Mouse (Mus musculus) CH12.LX (cell line): ENCODE measurements around the gene Lonp2. TPM values are rescaled to one million over a fixed set of nuclear protein-coding genes. Genes with fewer than 3 reads are reported as not detected.

ENCODE experiments used
- DNase-seq: peaks from one replicate; pipeline ENCODE4 v3.0.0-alpha.2; 2013; ENCODE audit errors: extremely low read depth
- H3K27ac ChIP-seq: 2 replicates; pipeline ENCODE4 v1.5.1; 2012; ENCODE audit warnings: low read depth, mild to moderate bottlenecking, control low read depth, moderate library complexity; ENCODE audit not compliant: insufficient read depth
- H3K27me3 ChIP-seq: replicated peaks from 2 replicates; pipeline ENCODE3; 2012; ENCODE audit warnings: inconsistent platforms
- H3K36me3 ChIP-seq, 2 experiments: replicated peaks in 1 of 2; 2 replicates each; pipeline versions ENCODE3 to v1.6.1; 2012; ENCODE audit warnings: inconsistent platforms in 1 of 2, low read length in 1 of 2, mild to moderate bottlenecking in 1 of 2, mixed read lengths in 1 of 2, moderate library complexity in 1 of 2; ENCODE audit not compliant: control insufficient read depth in 1 of 2, insufficient read depth in 1 of 2
- H3K4me1 ChIP-seq, 2 experiments: 2 replicates each; pipeline ENCODE4 v1.6.1; 2012; ENCODE audit warnings: inconsistent platforms in 1 of 2, moderate library complexity in 1 of 2; ENCODE audit not compliant: insufficient read depth in 2 of 2, control insufficient read depth in 1 of 2
- H3K4me2 ChIP-seq: 2 replicates; pipeline ENCODE4 v1.6.1; 2012; ENCODE audit warnings: low read depth, mild to moderate bottlenecking, control low read depth; ENCODE audit not compliant: poor library complexity, insufficient read depth, severe bottlenecking
- H3K4me3 ChIP-seq, 3 experiments: fragments of 150-350 bp in 1 of 3; sonication (generic) in 1 of 3; replicated peaks in 1 of 3; 2 replicates each; pipeline versions ENCODE3 to v1.5.1; 2011 to 2012; ENCODE audit warnings: low read depth in 2 of 3, low read length in 2 of 3, mild to moderate bottlenecking in 2 of 3, moderate library complexity in 2 of 3, control low read depth in 1 of 3, improper control_type of control experiment in 1 of 3, inconsistent platforms in 1 of 3, mixed read lengths in 1 of 3; ENCODE audit not compliant: poor library complexity in 1 of 3
- H3K79me2 ChIP-seq: replicated peaks from 2 replicates; pipeline ENCODE4 v1.6.1; 2012; ENCODE audit warnings: mild to moderate bottlenecking, moderate library complexity; ENCODE audit not compliant: control insufficient read depth, poor library complexity, insufficient read depth, severe bottlenecking; ENCODE audit errors: extremely low read depth
- H3K9ac ChIP-seq: 2 replicates; pipeline ENCODE4 v1.6.1; 2012; ENCODE audit warnings: low read depth, mild to moderate bottlenecking, control low read depth, moderate library complexity; ENCODE audit not compliant: insufficient read depth
- H3K9me3 ChIP-seq: replicated peaks from 2 replicates; pipeline ENCODE3; 2012; ENCODE audit warnings: low read length, inconsistent platforms, mixed read lengths
- BHLHE40 ChIP-seq: IDR thresholded peaks from 2 replicates; pipeline ENCODE4 v1.6.1; 2011; ENCODE audit warnings: mild to moderate bottlenecking, low read depth, low read length, improper control_type of control experiment
- CHD1 ChIP-seq: IDR thresholded peaks from 2 replicates; pipeline ENCODE4 v1.6.1; 2012; ENCODE audit warnings: low read depth, low read length, improper control_type of control experiment, inconsistent platforms
- CTCF ChIP-seq, 2 experiments: IDR thresholded peaks in 1 of 2; conservative IDR thresholded peaks in 1 of 2; 2 replicates each; pipeline ENCODE4 v1.5.1; 2011 to 2012; ENCODE audit warnings: low read depth in 2 of 2, low read length in 2 of 2, improper control_type of control experiment in 1 of 2, inconsistent platforms in 1 of 2, mild to moderate bottlenecking in 1 of 2, moderate library complexity in 1 of 2
- EP300 ChIP-seq: IDR thresholded peaks from 2 replicates; pipeline ENCODE4 v1.6.1; 2011; ENCODE audit warnings: low read length, improper control_type of control experiment
- GABPA ChIP-seq: IDR thresholded peaks from 2 replicates; pipeline ENCODE4 v1.6.1; 2012; ENCODE audit warnings: low read depth, low read length, improper control_type of control experiment, inconsistent platforms; ENCODE audit not compliant: insufficient replicate concordance
- HCFC1 ChIP-seq: IDR thresholded peaks from 2 replicates; pipeline ENCODE4 v1.6.1; 2012; ENCODE audit warnings: low read depth, mild to moderate bottlenecking, inconsistent platforms, low read length, improper control_type of control experiment
- IRF4 ChIP-seq: IDR thresholded peaks from 2 replicates; pipeline ENCODE4 v1.6.1; 2014; ENCODE audit warnings: low read depth, mild to moderate bottlenecking, inconsistent platforms, low read length, improper control_type of control experiment
- JUN ChIP-seq: IDR thresholded peaks from 2 replicates; pipeline ENCODE4 v1.6.1; 2011; ENCODE audit warnings: low read depth, mild to moderate bottlenecking, low read length, improper control_type of control experiment, moderate library complexity; ENCODE audit not compliant: insufficient read depth
- KAT2A ChIP-seq: IDR thresholded peaks from 2 replicates; pipeline ENCODE4 v1.6.1; 2012; ENCODE audit warnings: low read length, improper control_type of control experiment, inconsistent platforms; ENCODE audit not compliant: insufficient replicate concordance
- MAZ ChIP-seq: IDR thresholded peaks from 2 replicates; pipeline ENCODE4 v1.6.1; 2012; ENCODE audit warnings: low read depth, mild to moderate bottlenecking, inconsistent platforms, low read length, improper control_type of control experiment, moderate library complexity
- MEF2A ChIP-seq: IDR thresholded peaks from 2 replicates; pipeline ENCODE4 v1.6.1; 2014; ENCODE audit warnings: low read depth, mild to moderate bottlenecking, inconsistent platforms, low read length, improper control_type of control experiment, borderline replicate concordance
- MXI1 ChIP-seq: IDR thresholded peaks from 2 replicates; pipeline ENCODE4 v1.6.1; 2011; ENCODE audit warnings: mild to moderate bottlenecking, low read depth, low read length, improper control_type of control experiment
- MYC ChIP-seq: IDR thresholded peaks from 2 replicates; pipeline ENCODE4 v1.6.1; 2011; ENCODE audit warnings: low read depth, mild to moderate bottlenecking, improper control_type of control experiment, low read length
- NELFE ChIP-seq: IDR thresholded peaks from 2 replicates; pipeline ENCODE4 v1.6.1; 2011; ENCODE audit warnings: low read depth, low read length, improper control_type of control experiment
- NRF1 ChIP-seq: IDR thresholded peaks from 2 replicates; pipeline ENCODE4 v1.6.1; 2014; ENCODE audit warnings: low read depth, mild to moderate bottlenecking, inconsistent platforms, low read length, improper control_type of control experiment, moderate library complexity
- POLR2AphosphoS2 ChIP-seq: IDR thresholded peaks from 2 replicates; pipeline ENCODE4 v1.6.1; 2011; ENCODE audit warnings: low read depth, low read length, improper control_type of control experiment
- SIN3A ChIP-seq: IDR thresholded peaks from 2 replicates; pipeline ENCODE4 v1.6.1; 2012; ENCODE audit warnings: low read length, improper control_type of control experiment, inconsistent platforms
- TBP ChIP-seq: conservative IDR thresholded peaks from 2 replicates; pipeline ENCODE4 v1.6.1; 2011; ENCODE audit warnings: low read depth, low read length, improper control_type of control experiment
- TCF12 ChIP-seq: IDR thresholded peaks from 2 replicates; pipeline ENCODE4 v1.6.1; 2014; ENCODE audit warnings: low read depth, mild to moderate bottlenecking, inconsistent platforms, low read length, improper control_type of control experiment
- USF1 ChIP-seq: IDR thresholded peaks from 2 replicates; pipeline ENCODE4 v1.6.1; 2014; ENCODE audit warnings: low read depth, mild to moderate bottlenecking, inconsistent platforms, low read length, improper control_type of control experiment
- USF2 ChIP-seq: conservative IDR thresholded peaks from 2 replicates; pipeline ENCODE4 v1.6.1; 2011; ENCODE audit warnings: low read depth, low read length, improper control_type of control experiment
- ZC3H11A ChIP-seq: IDR thresholded peaks from 2 replicates; pipeline ENCODE4 v1.6.1; 2012; ENCODE audit warnings: low read depth, mild to moderate bottlenecking, inconsistent platforms, low read length, improper control_type of control experiment
- dilution Hi-C: fragments of 300-500 bp; cut with MboI; formaldehyde crosslinking; loops from 2 replicates; pipeline ENCODE4 v1.14.3; 2020; ENCODE audit warnings: low sequenced_read_pairs; ENCODE audit not compliant: extremely low pct_unique_long_range_greater_than_20kb, extremely low pct_ligation_motif_present
- in situ Hi-C: fragments of 300-500 bp; cut with MboI; formaldehyde crosslinking; loops from 3 replicates; pipeline ENCODE4 v1.14.3; 2019; ENCODE audit warnings: low sequenced_read_pairs, low pct_ligation_motif_present, low pct_unique_long_range_greater_than_20kb, mixed read lengths
- polyA plus RNA-seq: library from polyadenylated mRNA; unstranded; fragments of >175 nt; gene quantifications from 2 replicates; pipeline ENCODE4 v1.2.1, GENCODE M21; 2012; ENCODE audit warnings: low read depth; ENCODE audit not compliant: insufficient read length
- total RNA-seq, 2 experiments: library from RNA; depleted of rRNA; stranded (reverse); fragments of 300-350 nt in 1 of 2; fragments of >200 nt in 1 of 2; gene quantifications; 2 replicates each; pipeline ENCODE4 v1.2.3; 2012 to 2014

Lonp2 gene
- total and polyA plus RNA-seq, 3 experiments = 25.6 to 27.8 (median 26.4) TPM

DNA sequence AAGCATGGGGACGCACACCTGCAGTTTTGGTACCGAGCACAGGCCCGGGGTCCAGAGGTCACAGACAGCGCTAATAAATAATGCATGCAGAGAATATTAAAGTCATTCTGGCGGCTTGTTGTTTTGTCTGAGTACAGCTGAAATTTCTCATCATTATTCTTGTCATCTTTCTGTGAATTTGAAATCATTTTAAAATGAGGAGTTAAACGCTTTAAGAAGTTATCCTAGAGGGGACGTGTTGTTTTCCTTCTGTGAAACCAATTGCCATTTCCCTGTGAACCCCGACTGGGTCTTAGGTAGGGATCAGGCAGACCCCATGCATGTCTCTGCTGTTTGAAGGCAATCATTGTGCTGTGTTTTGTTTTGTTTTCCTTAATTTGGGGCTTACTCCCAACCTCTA, 46.3 kb upstream of the Lonp2 start:
- H3K9me3 ChIP-seq = no peaks in the 10 kb centered on the region
- dilution Hi-C loops (no loop called here), in situ Hi-C loops (no loop called here)
- TF ChIP-seq ZC3H11A (no peak), MXI1 (no peak), BHLHE40 (no peak), KAT2A (no peak), CHD1 (no peak), EP300 (no peak), USF1 (no peak), NRF1 (no peak), TBP (no peak), IRF4 (no peak), POLR2AphosphoS2 (no peak), TCF12 (no peak), JUN (no peak), MEF2A (no peak), SIN3A (no peak), HCFC1 (no peak), MAZ (no peak), MYC (no peak), CTCF (conservative IDR thresholded peaks at IDR 0.05 in 1 of 2, IDR thresholded peaks at IDR 0.05 in 1 of 2; ENCODE audit: low read depth in 2 of 2, low read length in 2 of 2) (no peak), NELFE (no peak)
- H3K27ac ChIP-seq = no peak overlapping the region
- no peak for DNase-seq
- no peaks in the 10 kb centered on the region for H3K79me2 ChIP-seq
- no peaks in the 10 kb centered on the region for H3K36me3 ChIP-seq
- H3K27me3 ChIP-seq = peaks cover 13% of the 10 kb centered on the region
- H3K4me3 ChIP-seq = no peak overlapping the region
- no peak overlapping the region for H3K4me2 ChIP-seq
- H3K4me1 ChIP-seq = no peaks in the 10 kb centered on the region
- no peak overlapping the region for H3K9ac ChIP-seq

DNA sequence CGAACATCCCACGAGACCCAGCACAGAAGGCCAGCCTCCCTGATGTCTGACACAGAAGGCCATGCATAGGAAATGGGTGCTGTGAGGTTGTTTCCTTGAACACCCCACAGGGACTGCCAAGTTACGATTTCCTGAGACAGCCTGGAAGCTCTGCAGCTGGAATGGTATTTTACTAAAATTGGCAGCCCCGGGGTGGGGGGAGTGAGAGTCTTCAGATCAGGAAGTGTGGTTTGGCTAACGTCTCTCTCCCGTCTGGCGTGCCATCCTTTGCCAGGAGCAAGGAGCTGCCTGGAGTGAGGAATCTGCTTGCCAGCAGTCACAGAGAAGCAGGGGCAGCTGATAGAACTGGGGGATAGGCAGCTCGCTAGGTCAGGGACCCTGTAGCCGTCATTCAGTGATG, 45.8 kb upstream of the Lonp2 start:
- H3K4me2 ChIP-seq = no peak overlapping the region
- no peaks in the 10 kb centered on the region for H3K9me3 ChIP-seq
- H3K36me3 ChIP-seq = no peaks in the 10 kb centered on the region
- H3K9ac ChIP-seq = no peak overlapping the region
- DNase-seq = no peak
- dilution Hi-C loops = no loop called here
- TF ChIP-seq GABPA = no peak
- TF ChIP-seq MXI1 = no peak
- no peak for TF ChIP-seq MAZ
- no peak for TF ChIP-seq NRF1
- no peak for TF ChIP-seq USF2
- no peak for TF ChIP-seq MYC
- H3K4me1 ChIP-seq = no peaks in the 10 kb centered on the region
- in situ Hi-C loops = no loop called here
- no peaks in the 10 kb centered on the region for H3K79me2 ChIP-seq
- H3K27ac ChIP-seq = no peak overlapping the region
- no peak overlapping the region for H3K4me3 ChIP-seq
- peaks cover 13% of the 10 kb centered on the region for H3K27me3 ChIP-seq
